Mouse (Mus musculus): Measurements from ENCODE around the gene Gls2.
A peak's percentile ranks its signal among the peaks of the same experiment; 100 is the strongest.
"Not testable (repeated sequence)": the region's sequence is repeated elsewhere in the genome, so short reads cannot be mapped to it uniquely, and the experiment has no call there.

Gene Gls2

DNA sequence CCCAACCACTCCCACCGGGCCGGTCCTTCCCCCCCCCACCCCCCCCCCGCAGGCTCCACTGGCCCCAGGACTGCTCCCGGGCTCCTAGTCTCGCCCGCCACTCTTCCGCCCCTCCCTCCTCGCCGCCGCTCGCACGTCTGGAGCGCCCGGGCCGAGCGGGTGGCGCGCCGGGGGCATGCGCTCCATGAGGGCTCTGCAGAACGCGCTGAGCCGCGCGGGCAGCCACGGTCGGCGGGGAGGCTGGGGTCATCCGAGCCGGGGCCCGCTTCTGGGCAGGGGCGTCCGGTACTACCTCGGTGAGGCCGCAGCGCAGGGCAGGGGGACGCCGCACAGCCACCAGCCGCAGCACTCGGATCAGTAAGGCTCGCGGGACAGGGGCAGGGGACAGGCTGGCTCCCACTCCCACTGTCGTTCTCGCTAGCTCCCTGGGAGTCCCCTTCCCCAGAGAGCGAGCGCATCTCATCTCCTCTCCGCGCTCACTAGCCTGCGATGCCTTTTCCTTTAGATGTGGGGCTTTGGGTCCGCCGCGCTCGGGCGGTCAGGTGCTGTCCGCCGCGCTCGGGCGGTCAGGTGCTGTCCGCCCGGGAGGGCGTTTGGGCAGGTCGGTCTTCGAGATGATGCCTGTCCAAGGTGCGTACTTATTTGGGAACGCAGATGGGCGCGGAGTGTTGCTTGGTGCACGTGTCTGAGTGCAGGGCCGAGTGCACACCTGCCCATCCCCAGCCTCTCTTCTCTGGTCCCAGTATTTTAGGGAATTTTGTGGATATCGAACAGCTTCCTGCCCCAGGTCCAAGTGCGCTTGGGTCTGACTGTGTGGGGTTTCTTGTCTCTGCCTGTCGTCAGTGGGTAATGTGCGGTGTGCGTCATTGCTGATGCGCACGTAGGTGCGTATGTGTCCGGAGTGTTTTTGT lies 549 bp downstream of the Gls2 start:
- peak; percentile 75 for DNase-seq

DNA sequence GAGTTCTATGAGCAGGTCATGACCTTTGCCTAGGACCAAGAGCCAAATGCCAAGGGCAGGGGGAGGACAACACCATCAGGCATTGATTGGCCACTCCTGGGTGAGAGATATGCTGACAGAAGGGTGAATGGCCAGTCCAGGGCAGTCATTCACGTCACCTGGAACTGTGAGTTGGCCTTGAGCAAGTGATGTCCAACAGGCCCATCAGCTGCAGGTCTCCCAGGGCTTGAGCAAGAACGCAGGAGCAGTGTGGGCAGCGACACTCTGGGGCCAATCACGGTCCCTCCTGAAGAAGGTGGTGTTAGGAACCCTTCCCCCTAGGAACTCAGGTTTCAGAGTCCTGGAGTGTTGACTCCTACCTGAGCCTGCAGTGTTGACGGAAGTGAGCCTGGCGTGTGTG lies 7.6 kb downstream of the Gls2 start:
- no peak for DNase-seq

GRCm38 (mm10) chr10:128204941-128205340 lies 10.7 kb downstream of the Gls2 start:
- DNase-seq = no peak

DNA sequence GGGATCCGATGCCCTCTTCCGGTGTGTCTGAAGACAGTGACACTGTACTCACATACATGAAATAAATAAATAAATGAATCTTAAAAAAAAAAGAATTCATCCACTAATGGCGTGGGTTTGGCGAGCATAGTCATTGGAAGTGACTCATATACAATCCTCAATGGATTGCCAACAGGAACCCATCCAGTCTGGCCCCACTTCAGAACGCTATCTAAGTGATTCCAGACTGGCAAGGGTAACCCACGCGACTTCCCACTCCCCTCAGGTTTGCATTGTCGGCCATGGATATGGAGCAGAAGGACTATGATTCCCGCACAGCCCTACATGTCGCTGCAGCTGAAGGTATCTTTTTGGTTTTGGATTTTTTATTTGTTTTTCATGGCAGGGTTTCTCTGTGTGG lies 14.1 kb downstream of the Gls2 start:
- no peak for DNase-seq

- no peak for DNase-seq
These were observed 15.2 kb downstream of the Gls2 start for GRCm38 (mm10) chr10:128209311-128210009.

GRCm38 (mm10) chr10:128210131-128210530 lies 15.9 kb downstream of the Gls2 start:
- no peak for DNase-seq

- no peak for DNase-seq
These were observed 16.7 kb downstream of the Gls2 start for GRCm38 (mm10) chr10:128210954-128211353.

DNA sequence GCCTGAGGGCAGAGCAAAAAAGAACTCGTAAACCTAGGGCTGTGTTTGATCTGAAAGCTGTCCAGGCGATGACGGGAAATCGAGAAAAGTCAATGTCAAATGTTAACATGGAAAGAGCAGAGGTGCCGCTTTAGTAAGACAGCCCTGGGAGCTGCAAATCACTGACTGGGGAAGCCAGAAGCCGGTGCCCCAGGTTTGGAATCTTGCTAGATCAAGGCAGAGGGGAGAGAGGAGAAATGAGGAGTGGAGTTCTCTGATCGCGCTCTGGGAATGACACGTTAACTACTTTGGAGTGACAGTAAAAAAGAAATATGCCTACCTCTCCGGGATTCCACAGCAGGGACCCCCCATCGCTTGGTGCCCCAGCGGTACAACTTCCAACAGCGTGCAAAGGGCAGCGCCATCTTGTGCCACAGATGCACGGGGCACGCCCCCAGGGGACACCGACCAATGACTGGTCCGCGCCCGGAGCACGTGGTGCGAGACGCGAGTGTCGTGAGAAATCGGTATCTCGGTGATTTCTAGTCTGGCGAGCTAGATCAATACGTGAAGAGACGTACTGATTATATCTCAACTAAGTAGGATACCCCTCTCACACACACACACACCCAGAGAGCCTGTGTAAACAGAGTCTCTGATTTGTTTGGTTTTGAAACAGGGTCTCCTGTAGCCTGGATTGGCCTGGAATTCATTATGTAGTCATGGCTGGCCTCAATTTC lies 17.3 kb downstream of the Gls2 start, which contains the start of gene Spryd4:
Spryd4 (minus strand) TSS at position 418 of the 719 bp plus-strand sequence.
- peak; percentile 88 for DNase-seq

- no peak for DNase-seq
These were observed 17.9 kb downstream of the Gls2 start for GRCm38 (mm10) chr10:128212148-128212547.

DNA sequence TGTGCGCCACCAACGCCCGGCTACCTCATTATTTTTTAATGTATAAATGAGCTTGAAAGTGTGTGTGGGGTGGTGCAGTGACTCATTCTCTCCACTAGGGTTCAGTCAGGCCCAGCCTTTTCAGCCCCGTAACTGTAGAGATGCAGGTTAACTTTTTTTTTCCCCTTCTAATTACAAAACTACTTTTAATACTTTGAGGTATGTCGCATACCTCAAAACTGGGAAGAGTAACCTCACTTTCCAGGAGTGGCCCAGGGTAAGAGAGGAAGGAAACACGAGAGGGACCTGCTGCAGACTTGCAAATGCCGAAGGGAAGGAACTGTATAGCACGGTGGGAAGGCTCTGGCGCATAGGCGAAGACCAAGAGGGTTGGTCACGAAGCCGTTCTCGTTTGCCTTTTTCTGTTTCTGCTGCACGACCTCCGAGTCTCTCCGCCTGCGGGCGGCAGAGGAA lies 18.6 kb downstream of the Gls2 start:
- peak; percentile 80 for DNase-seq

DNA sequence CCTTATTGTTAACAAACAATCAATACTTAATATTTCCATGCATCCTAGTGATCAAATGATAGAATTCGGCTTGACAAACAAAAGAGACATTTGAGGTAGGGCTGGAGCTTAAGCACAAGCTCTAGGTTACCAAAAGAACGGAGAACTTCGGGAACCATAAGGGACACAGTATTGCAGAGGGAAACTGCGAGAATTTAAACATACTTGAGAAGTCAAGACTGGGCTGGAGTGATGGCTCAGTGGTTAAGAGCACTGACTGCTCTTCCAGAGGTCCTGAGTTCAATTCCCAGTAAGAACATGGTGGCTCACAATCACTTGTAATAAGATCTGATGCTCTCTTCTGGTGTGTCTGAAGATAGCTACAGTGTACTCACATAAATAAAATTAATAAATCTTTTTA lies 19.9 kb downstream of the Gls2 start:
- DNase-seq = not testable (repeated sequence)

DNA sequence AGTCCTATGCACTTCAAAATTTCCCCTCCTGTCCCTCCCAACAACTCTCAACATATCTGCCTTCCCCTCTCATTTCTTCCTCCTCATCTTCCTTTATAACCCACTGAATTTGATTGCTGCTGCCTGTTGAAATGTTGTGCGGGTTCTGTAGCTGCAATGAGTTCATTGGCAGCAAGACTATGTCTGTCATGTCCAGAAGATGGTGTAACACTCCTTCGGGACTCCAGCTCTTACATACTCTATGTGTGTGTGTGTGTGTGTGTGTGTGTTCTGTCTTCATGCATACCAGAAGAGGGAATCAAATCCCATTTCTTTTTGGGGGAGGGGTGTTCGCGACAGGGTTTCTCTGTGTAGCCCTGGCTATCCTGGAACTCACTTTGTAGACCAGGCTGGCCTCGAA lies 20.7 kb downstream of the Gls2 start:
- DNase-seq = no peak

DNA sequence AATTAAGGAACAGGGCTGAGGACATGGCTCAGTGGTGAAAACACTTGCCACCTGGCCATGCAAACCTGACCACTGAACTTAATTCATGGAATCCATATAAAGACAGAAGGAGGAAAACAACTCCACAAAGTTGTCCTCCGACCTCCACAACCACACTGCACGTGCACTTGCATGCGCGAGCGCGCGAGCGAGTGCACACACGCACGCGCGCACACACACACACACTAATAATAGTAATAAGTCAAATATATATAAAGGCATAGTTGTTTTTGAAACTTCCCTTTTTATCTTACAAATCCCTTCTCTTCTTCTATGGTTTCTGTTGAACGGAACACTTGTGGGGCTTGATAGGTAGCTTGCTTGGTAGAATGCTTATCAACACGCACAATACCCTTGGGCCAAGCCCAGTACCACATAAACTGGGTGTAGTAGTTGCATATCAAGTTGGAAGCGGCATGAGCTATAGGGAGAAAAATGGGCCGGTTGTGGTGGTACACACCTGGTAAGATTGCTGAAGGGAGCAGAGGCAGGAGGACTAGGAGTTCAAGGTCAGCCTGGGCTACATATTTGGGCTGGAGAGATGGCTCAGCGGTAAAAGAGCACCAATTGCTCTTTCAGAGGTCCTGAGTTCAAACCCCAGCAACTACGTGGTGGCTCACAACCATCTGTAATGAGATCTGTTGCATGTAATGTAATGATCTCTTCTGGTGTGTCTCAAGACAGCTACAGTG lies 24.3 kb downstream of the Gls2 start:
- no peak for DNase-seq

DNA sequence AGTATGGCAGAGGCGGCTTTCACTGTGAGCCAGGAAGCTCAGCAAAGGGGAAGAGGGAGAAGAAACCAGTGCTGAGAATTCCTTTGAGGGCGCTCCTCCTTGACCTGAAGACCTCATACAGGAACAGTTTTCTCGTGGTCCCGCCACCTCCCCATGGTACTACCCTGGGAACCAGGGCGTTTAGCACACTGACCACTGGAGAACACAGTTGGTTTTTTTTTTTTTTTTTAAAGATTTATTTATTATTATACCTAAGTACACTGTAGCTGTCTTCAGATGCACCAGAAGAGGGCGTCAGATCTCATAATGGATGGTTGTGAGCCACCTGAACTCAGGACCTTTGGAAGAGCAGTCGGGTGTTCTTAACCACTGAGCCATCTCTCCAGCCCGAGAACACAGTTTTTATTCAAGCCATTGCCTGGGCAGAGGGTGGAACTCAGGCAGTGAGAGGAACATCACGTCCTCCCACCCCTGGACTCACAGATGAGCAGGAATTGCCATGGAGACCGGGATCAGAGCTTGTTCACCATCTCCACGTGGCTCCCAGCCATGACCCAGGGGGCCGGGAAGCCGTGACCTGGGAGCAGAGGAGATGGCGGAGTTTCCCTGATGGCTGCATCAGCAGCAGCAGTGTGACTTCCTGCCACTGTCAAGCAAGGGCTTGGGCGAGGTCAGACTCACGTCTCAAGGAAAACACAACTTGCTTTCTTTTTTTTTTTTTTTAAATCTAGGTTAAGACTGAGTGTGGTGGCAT lies 27.5 kb downstream of the Gls2 start:
- DNase-seq = no peak

DNA sequence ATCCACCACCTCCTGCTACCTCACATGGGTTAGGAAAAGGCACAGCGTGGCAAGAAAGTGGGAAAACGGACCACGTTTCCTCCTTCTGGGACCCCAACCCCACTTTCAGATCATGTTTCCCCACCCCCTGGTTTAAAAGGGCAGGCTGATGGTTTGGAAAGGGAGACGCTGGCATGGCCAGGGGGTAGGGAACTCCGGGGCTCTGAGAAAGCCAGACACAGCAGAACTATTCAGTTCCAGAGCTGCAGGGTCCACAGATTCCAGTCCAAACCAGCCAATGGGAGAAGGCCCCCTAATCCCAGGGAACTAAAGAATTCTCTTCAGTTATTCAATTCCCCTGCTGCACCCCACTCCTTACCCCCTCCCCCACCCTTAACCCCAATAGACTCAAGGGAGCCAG lies 30.8 kb downstream of the Gls2 start:
- DNase-seq = no peak

DNA sequence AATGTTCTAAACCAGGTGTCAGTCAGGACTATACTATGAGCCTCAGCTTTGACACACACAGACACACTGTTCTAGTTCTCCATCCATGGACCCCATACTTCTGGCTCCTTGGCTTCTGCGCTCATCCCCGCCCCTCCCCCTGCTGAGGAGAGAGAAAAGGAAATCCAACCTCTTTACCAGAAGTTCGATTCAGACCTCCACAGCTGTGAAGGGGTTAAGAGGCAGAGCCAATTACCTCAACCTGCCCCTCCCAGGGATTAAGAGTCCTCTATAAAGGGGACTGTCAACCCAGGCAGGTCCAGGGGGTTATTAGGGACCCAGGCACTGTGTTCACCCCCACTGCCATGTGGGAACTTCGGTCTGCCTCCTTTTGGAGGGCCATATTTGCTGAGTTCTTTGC lies 31.3 kb downstream of the Gls2 start, which contains the start of gene Mip:
Mip (plus strand) TSS at position 301 of the 400 bp plus-strand sequence.
- DNase-seq = no peak

GRCm38 (mm10) chr10:128227592-128227991 lies 33.3 kb downstream of the Gls2 start:
- DNase-seq = no peak

DNA sequence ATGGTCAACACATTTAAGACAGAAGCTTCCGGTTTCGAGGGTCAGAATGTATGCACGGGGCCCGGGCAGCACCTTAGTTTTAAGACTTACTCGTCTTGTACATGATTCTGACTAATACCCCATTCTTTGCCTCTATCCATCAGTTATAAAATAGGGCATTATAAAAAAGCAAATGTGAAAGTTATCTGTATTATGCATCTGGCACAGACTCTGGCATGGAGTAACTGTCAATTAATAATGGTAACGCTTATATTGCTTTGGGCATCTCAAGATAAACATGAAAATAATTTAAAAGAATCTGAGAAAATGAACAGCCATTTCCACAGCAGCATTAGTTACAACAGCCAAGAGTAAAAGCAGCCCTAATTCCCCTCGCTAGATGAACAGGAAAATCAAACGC lies 33.8 kb downstream of the Gls2 start:
- no peak for DNase-seq

DNA sequence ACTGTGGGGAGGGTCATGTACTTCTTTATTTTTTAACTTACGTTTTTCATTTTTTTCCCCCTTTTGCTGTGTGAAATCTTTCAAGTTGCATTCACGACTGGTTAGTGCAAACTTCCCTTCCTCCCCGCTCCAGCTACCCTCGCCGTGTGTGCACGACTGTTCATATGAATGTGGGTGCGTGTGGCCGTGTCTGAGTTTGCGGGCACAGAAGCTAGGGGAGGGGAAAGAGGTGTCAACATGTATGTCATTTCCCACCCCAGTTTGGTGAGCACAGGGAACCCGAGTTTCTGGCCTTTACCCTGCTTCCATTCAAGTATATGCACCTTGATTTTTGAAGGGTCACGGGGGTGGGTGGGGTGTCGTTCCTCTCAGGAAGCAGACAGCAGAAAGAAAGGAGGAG lies 36.3 kb downstream of the Gls2 start:
- no peak for DNase-seq

GRCm38 (mm10) chr10:128231146-128231545 lies 36.9 kb downstream of the Gls2 start:
- DNase-seq = no peak

DNA sequence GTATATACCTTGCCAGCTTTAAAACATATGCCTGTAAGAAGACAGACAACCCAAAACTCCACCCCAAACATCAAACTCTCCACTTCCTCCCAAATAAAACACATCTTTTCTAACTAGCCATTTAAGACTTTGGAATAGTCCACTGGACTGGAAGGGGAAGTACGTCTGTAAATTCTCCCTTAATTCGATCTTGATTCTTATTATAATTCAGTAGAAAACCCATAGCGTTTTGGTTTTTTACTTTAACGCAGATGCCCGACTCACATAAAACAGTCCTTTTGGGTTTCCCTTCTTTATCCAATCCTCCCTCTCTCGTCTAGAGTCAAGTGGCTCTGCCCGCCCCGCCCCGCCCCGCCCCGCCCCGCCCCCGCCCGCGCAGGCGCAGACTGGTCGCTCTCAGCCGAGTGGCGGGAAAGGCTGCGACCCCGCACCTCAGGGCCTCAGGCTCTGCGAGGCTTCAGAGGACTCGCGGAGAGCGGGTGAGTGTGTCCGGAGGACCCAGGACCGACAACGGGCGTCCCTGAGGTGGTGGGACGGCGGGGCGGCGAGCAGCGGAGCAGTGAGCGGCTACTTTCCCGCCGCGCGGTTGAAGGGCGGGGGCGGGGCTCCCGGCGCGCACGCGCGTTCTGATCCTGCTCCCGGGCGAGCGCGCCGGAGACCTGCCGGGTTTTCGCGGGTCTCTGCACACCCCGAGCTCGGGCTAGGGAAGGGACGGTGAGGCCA lies 37.6 kb downstream of the Gls2 start, which contains the start of gene Timeless:
Timeless (plus strand) TSS at position 369 of the 723 bp plus-strand sequence.
- DNase-seq = peak; percentile 84
